11 mouse cellular contexts compared by ENCODE assay signal in the genomic region with DNA sequence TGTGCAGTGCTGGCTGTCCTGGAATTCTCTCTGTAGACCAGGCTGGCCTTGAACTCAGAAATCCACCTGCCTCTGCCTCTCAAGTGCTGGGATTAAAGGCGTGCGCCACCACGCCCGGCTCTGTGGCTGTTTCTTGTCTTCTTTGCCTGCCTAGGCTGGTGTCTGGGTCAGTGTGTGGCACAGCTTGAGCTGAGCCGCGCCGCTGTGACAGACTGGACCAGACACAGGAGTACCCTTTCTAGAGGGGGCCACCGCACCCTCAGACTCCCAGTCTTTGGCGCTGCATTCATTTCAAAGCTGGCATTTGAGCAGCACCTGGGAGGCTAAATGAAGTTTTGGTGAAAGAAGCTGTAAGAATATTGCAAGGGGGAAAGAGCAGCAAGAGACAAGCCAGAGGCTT. TPM values are rescaled to one million over a fixed set of nuclear protein-coding genes. Genes with fewer than 3 reads are reported as not detected.
A peak's percentile ranks its signal among the peaks of the same experiment; 100 is the strongest.
DNase-seq lines count a peak whose midpoint lies in the region; ATAC-seq and TF ChIP-seq lines count a peak whose summit lies in the region.
"Had no signal": no experiment of that assay in that cellular context is flagged by ENCODE, and none has a peak within 500 bp of the region (broad histone marks: within the 10 kb centered on the region; RNA-seq: fewer than 3 reads in every experiment).

No protein-coding gene starts in this region.

- H3K9ac ChIP-seq in hindbrain, embryonic 14.5 days, result no peak overlapping the region
- H3K9ac ChIP-seq in liver, embryonic 16.5 days (ENCODE audit: low read depth, low read length), result no peak overlapping the region
- H3K9ac ChIP-seq in liver, embryonic 11.5 days (ENCODE audit: low read depth, low read length), result no peak overlapping the region

- TF ChIP-seq CTCF in cortical plate, adult 2 months (IDR thresholded peaks at IDR 0.05; ENCODE audit: extremely low read depth, insufficient read depth, low read length), result no peak

- 0 out of 2 replicates have a peak overlapping the region, but pooled peaks have one; percentile 2 for H3K4me3 ChIP-seq in hindbrain, embryonic 10.5 days
- no peak overlapping the region for H3K4me3 ChIP-seq in hindbrain, embryonic 14.5 days (replicated peaks; ENCODE audit: low read length)
- no peak overlapping the region for H3K4me3 ChIP-seq in liver, embryonic 16.5 days (ENCODE audit: low read depth, low read length)
- H3K4me3 ChIP-seq in liver, embryonic 11.5 days (ENCODE audit: low read depth, low read length), result no peak overlapping the region
- H3K4me3 ChIP-seq in cortical plate, adult 2 months (ENCODE audit: insufficient read depth, low read length), result peak overlapping the region; percentile 77

- H3K27ac ChIP-seq in hindbrain, embryonic 10.5 days, result no peak overlapping the region
- no peak overlapping the region for H3K27ac ChIP-seq in hindbrain, embryonic 14.5 days
- H3K27ac ChIP-seq in liver, embryonic 16.5 days (ENCODE audit: low read length), result no peak overlapping the region
- no peak overlapping the region for H3K27ac ChIP-seq in liver, embryonic 11.5 days (ENCODE audit: low read depth, low read length)
- no peak overlapping the region for H3K27ac ChIP-seq in cortical plate, adult 2 months (ENCODE audit: insufficient read depth, low read length)
- H3K27ac ChIP-seq: embryonic facial prominence, embryonic 12.5 days; lung, embryonic 15.5 days; midbrain, embryonic 15.5 days had no signal

- H3K4me2 ChIP-seq in hindbrain, embryonic 14.5 days (replicated peaks), result no peak overlapping the region
- H3K4me2 ChIP-seq in liver, embryonic 16.5 days (ENCODE audit: low read depth, low read length), result peak overlapping the region; percentile 61; the same call in 1 of the 2 replicates
- no peak overlapping the region for H3K4me2 ChIP-seq in liver, embryonic 11.5 days

- ATAC-seq in hindbrain, embryonic 14.5 days (ENCODE audit: low FRiP score), result no peak
- no peak for ATAC-seq in liver, embryonic 16.5 days (ENCODE audit: low read depth)
- no peak for ATAC-seq in liver, embryonic 11.5 days (replicated peaks; ENCODE audit: low FRiP score)

- WGBS in hindbrain, embryonic 10.5 days, result 29% methylated on average over 9 of the region's 9 CpGs
- 40% methylated on average over 9 of the region's 9 CpGs for WGBS in hindbrain, embryonic 14.5 days
- WGBS in liver, embryonic 16.5 days (ENCODE audit: insufficient replicate concordance), result 34% methylated on average over 9 of the region's 9 CpGs
- 37% methylated on average over 9 of the region's 9 CpGs for WGBS in liver, embryonic 11.5 days

- H3K36me3 ChIP-seq in hindbrain, embryonic 10.5 days, result no peaks in the 10 kb centered on the region
- peaks cover 4% of the 10 kb centered on the region for H3K36me3 ChIP-seq in hindbrain, embryonic 14.5 days (replicated peaks; ENCODE audit: control insufficient read depth, insufficient read depth)
- H3K36me3 ChIP-seq in liver, embryonic 16.5 days (ENCODE audit: control insufficient read depth, insufficient read depth), result no peaks in the 10 kb centered on the region
- H3K36me3 ChIP-seq in liver, embryonic 11.5 days (ENCODE audit: control insufficient read depth, insufficient read depth, low read length), result no peaks in the 10 kb centered on the region
- H3K36me3 ChIP-seq: embryonic facial prominence, embryonic 12.5 days; lung, embryonic 15.5 days; midbrain, embryonic 15.5 days had no signal

- TF ChIP-seq POLR2A in cortical plate, adult 2 months (IDR thresholded peaks at IDR 0.05; ENCODE audit: extremely low read depth, insufficient read depth, low read length), result no peak

- peak; percentile 14 for DNase-seq in hindbrain, embryonic 10.5 days (ENCODE audit: low spot score)
- no peak for DNase-seq in hindbrain, embryonic 14.5 days (ENCODE audit: low spot score)
- DNase-seq in liver, embryonic 11.5 days (ENCODE audit: low spot score), result no peak
- DNase-seq in induced T-regulatory cell, adult 2 months (ENCODE audit: low read depth), result peak; percentile 39
- DNase-seq in retina, postnatal 1 day, result no peak
- DNase-seq: cerebellum, adult 8-10 months had no signal

- H3K27me3 ChIP-seq in hindbrain, embryonic 10.5 days (ENCODE audit: insufficient read depth, poor library complexity, severe bottlenecking), result peaks cover 91% of the 10 kb centered on the region
- peaks cover 81% of the 10 kb centered on the region for H3K27me3 ChIP-seq in hindbrain, embryonic 14.5 days (ENCODE audit: control insufficient read depth, insufficient read depth, low read length)
- peaks cover 87% of the 10 kb centered on the region for H3K27me3 ChIP-seq in liver, embryonic 16.5 days (ENCODE audit: control insufficient read depth, insufficient read depth, low read depth, low read length)
- peaks cover 84% of the 10 kb centered on the region for H3K27me3 ChIP-seq in liver, embryonic 11.5 days (replicated peaks; ENCODE audit: control insufficient read depth, insufficient read depth, low read length)

- H3K9me3 ChIP-seq in hindbrain, embryonic 10.5 days, result no peaks in the 10 kb centered on the region
- no peaks in the 10 kb centered on the region for H3K9me3 ChIP-seq in hindbrain, embryonic 14.5 days (ENCODE audit: control insufficient read depth, low read length)
- no peaks in the 10 kb centered on the region for H3K9me3 ChIP-seq in liver, embryonic 16.5 days (replicated peaks; ENCODE audit: control insufficient read depth, low read length)
- H3K9me3 ChIP-seq in liver, embryonic 11.5 days (ENCODE audit: control insufficient read depth, low read length), result no peaks in the 10 kb centered on the region
- H3K9me3 ChIP-seq: embryonic facial prominence, embryonic 12.5 days; lung, embryonic 15.5 days; midbrain, embryonic 15.5 days had no signal

- peaks cover 78% of the 10 kb centered on the region for H3K4me1 ChIP-seq in hindbrain, embryonic 10.5 days (replicated peaks)
- peaks cover 37% of the 10 kb centered on the region for H3K4me1 ChIP-seq in hindbrain, embryonic 14.5 days (replicated peaks; ENCODE audit: control insufficient read depth, insufficient read depth, low read length)
- peaks cover 21% of the 10 kb centered on the region for H3K4me1 ChIP-seq in liver, embryonic 16.5 days (ENCODE audit: control insufficient read depth, low read depth, low read length)
- peaks cover 36% of the 10 kb centered on the region for H3K4me1 ChIP-seq in liver, embryonic 11.5 days (replicated peaks; ENCODE audit: control insufficient read depth, insufficient read depth, low read length)
- H3K4me1 ChIP-seq in cortical plate, adult 2 months (ENCODE audit: control insufficient read depth, insufficient read depth, low read length), result no peaks in the 10 kb centered on the region; the same call in 1 of the 2 replicates

RNA-seq across cellular contexts. Expression of a gene that starts 0.9 kb away (rescaled TPM):
- 0.44 and 0.84 TPM in 2 replicates for polyA plus RNA-seq in hindbrain, embryonic 10.5 days (2016; fragmentation: Nextera tagmentation; extraction: Ambion mirVana)
- 1.0 and 1.8 TPM in 2 replicates for polyA plus RNA-seq in hindbrain, embryonic 14.5 days (2014; fragmentation: Nextera tagmentation; extraction: Ambion mirVana)
- 0.27 and 0.36 TPM in 2 replicates for polyA plus RNA-seq in liver, embryonic 16.5 days (2015; fragmentation: Nextera tagmentation; extraction: Ambion mirVana)
- 0.75 and 1.3 TPM in 2 replicates for polyA plus RNA-seq in liver, embryonic 11.5 days (2014; fragmentation: Nextera tagmentation; extraction: Ambion mirVana)
- 83.2 and 86.6 TPM in 2 replicates for polyA plus RNA-seq in cortical plate, adult 2 months (2012; rRNA removed)

RNA-seq across cellular contexts. Expression of a gene that starts 6.3 kb away (rescaled TPM):
- polyA plus RNA-seq in hindbrain, embryonic 10.5 days (2016; fragmentation: Nextera tagmentation; extraction: Ambion mirVana), result 25.5 and 34.9 TPM in 2 replicates
- polyA plus RNA-seq in hindbrain, embryonic 14.5 days (2014; fragmentation: Nextera tagmentation; extraction: Ambion mirVana), result 24.9 and 28.9 TPM in 2 replicates
- polyA plus RNA-seq in liver, embryonic 16.5 days (2015; fragmentation: Nextera tagmentation; extraction: Ambion mirVana), result 8.4 and 9.4 TPM in 2 replicates
- 41.9 and 46.5 TPM in 2 replicates for polyA plus RNA-seq in liver, embryonic 11.5 days (2014; fragmentation: Nextera tagmentation; extraction: Ambion mirVana)
- 91.6 and 98.8 TPM in 2 replicates for polyA plus RNA-seq in cortical plate, adult 2 months (2012; rRNA removed)

RNA-seq across cellular contexts. Expression of a gene that starts 39.9 kb away (rescaled TPM):
- 29.1 and 29.3 TPM in 2 replicates for polyA plus RNA-seq in hindbrain, embryonic 10.5 days (2016; fragmentation: Nextera tagmentation; extraction: Ambion mirVana)
- polyA plus RNA-seq in hindbrain, embryonic 14.5 days (2014; fragmentation: Nextera tagmentation; extraction: Ambion mirVana), result 39.7 and 44.5 TPM in 2 replicates
- polyA plus RNA-seq in liver, embryonic 16.5 days (2015; fragmentation: Nextera tagmentation; extraction: Ambion mirVana), result 11.1 TPM in 2 replicates
- 27.0 and 29.1 TPM in 2 replicates for polyA plus RNA-seq in liver, embryonic 11.5 days (2014; fragmentation: Nextera tagmentation; extraction: Ambion mirVana)
- polyA plus RNA-seq in cortical plate, adult 2 months (2012; rRNA removed), result 32.3 and 34.4 TPM in 2 replicates

RNA-seq across cellular contexts. Expression of a gene that starts 40.3 kb away (rescaled TPM):
- 877 and 924 TPM in 2 replicates for polyA plus RNA-seq in hindbrain, embryonic 10.5 days (2016; fragmentation: Nextera tagmentation; extraction: Ambion mirVana)
- 267 and 288 TPM in 2 replicates for polyA plus RNA-seq in hindbrain, embryonic 14.5 days (2014; fragmentation: Nextera tagmentation; extraction: Ambion mirVana)
- polyA plus RNA-seq in liver, embryonic 16.5 days (2015; fragmentation: Nextera tagmentation; extraction: Ambion mirVana), result 232 and 241 TPM in 2 replicates
- polyA plus RNA-seq in liver, embryonic 11.5 days (2014; fragmentation: Nextera tagmentation; extraction: Ambion mirVana), result 363 and 367 TPM in 2 replicates
- 345 and 350 TPM in 2 replicates for polyA plus RNA-seq in cortical plate, adult 2 months (2012; rRNA removed)

Comparison
In these comparisons a context has a peak if more than half of its experiments do, and no peak if none do; other contexts are left out.
1. DNase-seq: peak in hindbrain, embryonic 10.5 days (single experiment) and induced T-regulatory cell, adult 2 months (single experiment); none in hindbrain, embryonic 14.5 days (single experiment), liver, embryonic 11.5 days (single experiment) and retina, postnatal 1 day (single experiment).
2. H3K4me3 ChIP-seq: peak in hindbrain, embryonic 10.5 days (single experiment) and cortical plate, adult 2 months (single experiment); none in hindbrain, embryonic 14.5 days (single experiment), liver, embryonic 16.5 days (single experiment) and liver, embryonic 11.5 days (single experiment).
3. RNA of a gene that starts 0.9 kb away (polyA plus RNA-seq): 83.2 to 86.6 TPM in cortical plate, adult 2 months; 1.0 to 1.8 TPM in hindbrain, embryonic 14.5 days, 0.44 to 0.84 TPM in hindbrain, embryonic 10.5 days, 0.75 to 1.3 TPM in liver, embryonic 11.5 days and 0.27 to 0.36 TPM in liver, embryonic 16.5 days; every median in the first group is over 10 times any median in the second.